Mouse (Mus musculus) ES-Bruce4 (cell line): ENCODE data around the gene Taf9b.

ENCODE experiments used
- CTCF ChIP-seq: IDR thresholded peaks from one replicate; pipeline ENCODE4 v1.8.1; 2011; ENCODE audit warnings: low read depth, low read length
- EP300 ChIP-seq: IDR thresholded peaks from 2 replicates; pipeline ENCODE4 v1.6.1; 2011; ENCODE audit warnings: low read depth, low read length; ENCODE audit not compliant: insufficient read depth
- POLR2A ChIP-seq: IDR thresholded peaks from one replicate; pipeline ENCODE4 v1.8.1; 2011; ENCODE audit warnings: low read length; ENCODE audit not compliant: insufficient read depth

GRCm38 (mm10) chrX:106165089-106165488 is 55.9 kb downstream of the Taf9b start:
- no peak for TF ChIP-seq CTCF
- TF ChIP-seq POLR2A, result no peak
- no peak for TF ChIP-seq EP300
